Mouse (Mus musculus): ENCODE measurements around the gene Ammecr1. TPM values are rescaled to one million over a fixed set of nuclear protein-coding genes. Genes with fewer than 3 reads are reported as not detected.

Ammecr1 gene
- polyA plus RNA-seq, 1 experiment = not detected

DNA sequence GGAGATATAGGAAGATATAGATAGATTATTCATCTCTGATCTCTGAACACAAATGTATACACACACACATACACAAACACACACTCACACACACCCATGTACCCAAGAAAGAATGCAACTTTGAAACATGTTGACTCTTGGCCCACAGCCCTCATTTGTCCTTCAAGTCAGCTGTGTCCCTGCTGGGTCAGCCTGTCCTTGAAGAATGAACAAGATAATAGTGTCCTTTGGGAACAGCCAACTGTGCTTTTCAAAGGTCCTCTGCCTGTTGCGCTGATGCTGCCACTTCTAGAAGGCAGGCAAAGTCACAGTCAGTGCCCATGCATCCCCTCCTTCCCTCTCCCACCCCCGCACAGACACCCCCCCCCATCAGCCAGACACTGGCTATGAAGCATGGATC, 127.7 kb downstream of the Ammecr1 start:
- peaks cover 3% of the 10 kb centered on the region; the same call in 1 of the 2 replicates for H3K4me1 ChIP-seq (ENCODE audit: control insufficient read depth, insufficient read depth, low read length)
- TF ChIP-seq POLR2A (IDR thresholded peaks at IDR 0.05; ENCODE audit: insufficient read depth, low read depth, low read length) (no peak), CTCF (IDR thresholded peaks at IDR 0.05; ENCODE audit: insufficient read depth, low read depth, low read length) (no peak)
- WGBS = 78% methylated on average over 2 of the region's 2 CpGs

DNA sequence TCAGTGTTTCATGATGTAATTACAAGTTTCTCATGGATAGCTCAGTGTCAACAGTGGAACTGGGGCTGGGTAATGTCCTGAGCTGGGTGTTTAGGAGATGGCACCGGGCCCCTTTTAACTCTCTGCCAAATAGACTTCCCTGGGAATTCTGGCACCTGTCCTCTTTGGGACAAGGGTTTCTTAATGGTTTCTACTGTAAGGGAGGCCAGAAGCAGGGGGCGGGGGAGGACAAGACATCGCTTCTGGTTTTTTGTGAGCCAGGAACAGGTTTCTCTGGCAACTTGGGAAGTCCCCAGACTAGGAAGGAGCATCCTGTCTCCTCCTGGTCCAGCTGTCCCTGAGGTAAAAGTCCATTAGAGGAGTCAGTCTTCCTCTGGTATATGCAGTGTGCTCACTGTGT, 129.2 kb downstream of the Ammecr1 start:
- H3K27ac ChIP-seq (ENCODE audit: insufficient read depth, low read depth, low read length) = no peak overlapping the region
- no peak overlapping the region for H3K4me3 ChIP-seq (ENCODE audit: insufficient read depth, low read depth, low read length)
- peaks cover 3% of the 10 kb centered on the region; the same call in 1 of the 2 replicates for H3K4me1 ChIP-seq (ENCODE audit: control insufficient read depth, insufficient read depth, low read length)
- TF ChIP-seq POLR2A (IDR thresholded peaks at IDR 0.05; ENCODE audit: insufficient read depth, low read depth, low read length) (no peak), CTCF (IDR thresholded peaks at IDR 0.05; ENCODE audit: insufficient read depth, low read depth, low read length) (no peak)
- WGBS = 78% methylated on average over 3 of the region's 3 CpGs

More for the DNA sequence above, 127.7 kb downstream of the Ammecr1 start:
- Histone ChIP-seq H3K4me3 (ENCODE audit: insufficient read depth, low read depth, low read length) (no peak overlapping the region), H3K27ac (ENCODE audit: insufficient read depth, low read depth, low read length) (no peak overlapping the region)

DNA sequence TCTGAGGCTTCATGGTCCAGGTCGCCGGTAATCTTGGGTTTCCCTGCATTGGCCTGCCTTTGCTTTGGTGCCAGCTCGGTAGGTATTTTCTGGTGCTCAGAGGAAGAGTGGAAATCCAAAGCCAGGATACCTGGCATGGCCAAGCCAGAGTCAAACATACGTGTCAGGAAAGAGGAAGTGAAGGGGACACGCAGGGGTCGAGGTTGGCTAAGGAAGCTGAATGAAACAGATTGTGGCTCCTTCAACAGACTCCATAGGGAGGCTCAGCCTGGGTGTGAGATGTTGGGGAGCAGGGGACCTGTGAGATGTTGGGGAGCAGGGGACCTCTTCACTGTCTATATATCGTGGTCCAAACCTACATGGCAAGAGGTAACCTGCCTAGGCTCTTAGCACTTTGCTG, 130.1 kb downstream of the Ammecr1 start:
- H3K27ac ChIP-seq (ENCODE audit: insufficient read depth, low read depth, low read length) = no peak overlapping the region
- peaks cover 3% of the 10 kb centered on the region; the same call in 1 of the 2 replicates for H3K4me1 ChIP-seq (ENCODE audit: control insufficient read depth, insufficient read depth, low read length)
- TF ChIP-seq CTCF (IDR thresholded peaks at IDR 0.05; ENCODE audit: insufficient read depth, low read depth, low read length) (no peak), POLR2A (IDR thresholded peaks at IDR 0.05; ENCODE audit: insufficient read depth, low read depth, low read length) (no peak)
- 95% methylated on average over 7 of the region's 7 CpGs for WGBS
- H3K4me3 ChIP-seq (ENCODE audit: insufficient read depth, low read depth, low read length) = no peak overlapping the region

- Histone ChIP-seq H3K4me1 (ENCODE audit: control insufficient read depth, insufficient read depth, low read length) (peaks cover 3% of the 10 kb centered on the region; the same call in 1 of the 2 replicates), H3K4me3 (ENCODE audit: insufficient read depth, low read depth, low read length) (no peak overlapping the region), H3K27ac (ENCODE audit: insufficient read depth, low read depth, low read length) (no peak overlapping the region)
- 85% methylated on average over 6 of the region's 6 CpGs for WGBS
- no peak for TF ChIP-seq POLR2A (IDR thresholded peaks at IDR 0.05; ENCODE audit: insufficient read depth, low read depth, low read length)
These were observed 131.7 kb downstream of the Ammecr1 start for GRCm38 (mm10) chrX:142834807-142835206.

GRCm38 (mm10) chrX:142833164-142833796, 133.2 kb downstream of the Ammecr1 start:
- Histone ChIP-seq H3K4me1 (ENCODE audit: control insufficient read depth, insufficient read depth, low read length) (peaks cover 3% of the 10 kb centered on the region; the same call in 1 of the 2 replicates), H3K4me3 (ENCODE audit: insufficient read depth, low read depth, low read length) (no peak overlapping the region), H3K27ac (ENCODE audit: insufficient read depth, low read depth, low read length) (no peak overlapping the region)
- TF ChIP-seq CTCF (IDR thresholded peaks at IDR 0.05; ENCODE audit: insufficient read depth, low read depth, low read length) = no peak
- no peak for TF ChIP-seq POLR2A (IDR thresholded peaks at IDR 0.05; ENCODE audit: insufficient read depth, low read depth, low read length)
- WGBS = 85% methylated on average over 13 of the region's 13 CpGs

DNA sequence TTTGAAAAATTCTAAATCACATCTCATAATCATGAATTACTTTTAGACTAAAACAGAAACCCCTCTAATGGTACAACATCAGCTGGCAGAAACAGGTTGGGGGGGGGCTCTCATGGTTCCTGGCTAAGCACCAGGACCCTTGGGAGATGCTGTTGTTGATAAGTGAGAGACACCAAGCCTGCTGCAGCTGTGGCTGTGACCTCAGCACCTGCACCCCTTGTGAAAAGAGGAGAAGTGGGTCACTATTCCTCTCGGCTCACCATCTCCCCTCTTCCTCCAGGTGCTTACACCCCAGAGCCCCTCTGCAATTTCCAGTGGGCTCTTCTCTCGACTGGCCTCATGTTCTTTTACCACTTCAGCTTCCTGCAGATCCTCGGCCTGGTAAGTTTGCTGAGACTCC, 134.3 kb downstream of the Ammecr1 start:
- 86% methylated on average over 3 of the region's 3 CpGs for WGBS
- Histone ChIP-seq H3K4me3 (ENCODE audit: insufficient read depth, low read depth, low read length) (no peak overlapping the region), H3K27ac (ENCODE audit: insufficient read depth, low read depth, low read length) (no peak overlapping the region), H3K4me1 (ENCODE audit: control insufficient read depth, insufficient read depth, low read length) (peaks cover 3% of the 10 kb centered on the region; the same call in 1 of the 2 replicates)
- TF ChIP-seq POLR2A (IDR thresholded peaks at IDR 0.05; ENCODE audit: insufficient read depth, low read depth, low read length) (no peak), CTCF (IDR thresholded peaks at IDR 0.05; ENCODE audit: insufficient read depth, low read depth, low read length) (no peak)

DNA sequence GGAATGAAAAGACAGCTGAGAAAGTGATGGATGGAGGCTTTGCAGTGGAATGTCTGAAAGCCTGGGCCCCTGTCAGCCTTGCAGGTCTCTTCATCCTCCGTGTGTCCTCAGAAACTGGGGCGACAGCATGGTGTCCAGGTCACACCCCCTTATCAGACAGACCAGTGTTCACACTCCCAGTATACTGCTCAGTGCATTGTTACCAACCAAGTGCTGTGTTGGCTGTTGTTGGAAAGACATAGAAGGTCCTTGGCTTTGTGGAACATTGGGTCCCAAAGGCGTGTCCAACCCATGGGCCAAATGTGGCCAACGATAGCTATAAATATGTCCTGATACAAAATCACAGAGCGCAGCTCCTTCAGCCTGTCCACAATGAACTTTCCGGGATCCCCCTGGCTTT, 136.0 kb downstream of the Ammecr1 start:
- TF ChIP-seq CTCF (IDR thresholded peaks at IDR 0.05; ENCODE audit: insufficient read depth, low read depth, low read length) = no peak
- no peak for TF ChIP-seq POLR2A (IDR thresholded peaks at IDR 0.05; ENCODE audit: insufficient read depth, low read depth, low read length)
- Histone ChIP-seq H3K4me3 (ENCODE audit: insufficient read depth, low read depth, low read length) (no peak overlapping the region), H3K4me1 (ENCODE audit: control insufficient read depth, insufficient read depth, low read length) (peaks cover 3% of the 10 kb centered on the region; the same call in 1 of the 2 replicates), H3K27ac (ENCODE audit: insufficient read depth, low read depth, low read length) (no peak overlapping the region)
- WGBS = 95% methylated on average over 6 of the region's 6 CpGs

DNA sequence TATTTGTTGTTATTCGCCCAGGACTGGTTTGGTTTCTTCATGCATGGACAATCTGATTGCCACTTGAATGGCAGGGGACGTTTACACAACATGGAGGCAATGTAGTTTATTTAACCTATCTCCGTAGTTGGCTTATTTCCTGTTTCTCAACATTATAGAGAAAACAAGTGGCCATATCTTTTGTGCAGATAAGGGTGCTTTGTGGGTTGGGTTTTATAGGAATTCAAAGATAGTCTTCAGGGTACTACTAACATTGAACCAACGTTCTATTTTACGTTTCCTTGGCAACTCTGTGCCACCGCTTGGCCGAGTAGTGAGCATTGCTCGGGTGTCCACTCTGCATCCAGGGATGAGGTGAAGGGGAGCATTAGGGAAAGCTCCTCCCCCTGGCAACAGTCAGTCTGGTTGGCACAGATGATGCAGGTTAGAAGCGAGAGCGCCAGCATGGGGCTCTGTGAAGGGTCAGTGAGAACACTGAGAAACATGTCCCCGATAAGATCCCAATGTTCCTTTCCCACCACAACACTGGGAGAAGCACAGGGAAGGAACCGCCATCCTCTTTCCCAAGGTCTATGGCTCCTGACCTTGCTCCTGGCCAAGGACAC, 136.6 kb downstream of the Ammecr1 start:
- TF ChIP-seq CTCF (IDR thresholded peaks at IDR 0.05; ENCODE audit: insufficient read depth, low read depth, low read length) (no peak), POLR2A (IDR thresholded peaks at IDR 0.05; ENCODE audit: insufficient read depth, low read depth, low read length) (no peak)
- H3K4me3 ChIP-seq (ENCODE audit: insufficient read depth, low read depth, low read length) = no peak overlapping the region
- WGBS = 80% methylated on average over 12 of the region's 12 CpGs
- peaks cover 3% of the 10 kb centered on the region; the same call in 1 of the 2 replicates for H3K4me1 ChIP-seq (ENCODE audit: control insufficient read depth, insufficient read depth, low read length)
- no peak overlapping the region for H3K27ac ChIP-seq (ENCODE audit: insufficient read depth, low read depth, low read length)

GRCm38 (mm10) chrX:142829267-142829666, 137.3 kb downstream of the Ammecr1 start:
- H3K4me1 ChIP-seq (ENCODE audit: control insufficient read depth, insufficient read depth, low read length) = no peaks in the 10 kb centered on the region
- TF ChIP-seq POLR2A (IDR thresholded peaks at IDR 0.05; ENCODE audit: insufficient read depth, low read depth, low read length) = no peak
- no peak for TF ChIP-seq CTCF (IDR thresholded peaks at IDR 0.05; ENCODE audit: insufficient read depth, low read depth, low read length)
- no peak overlapping the region for H3K27ac ChIP-seq (ENCODE audit: insufficient read depth, low read depth, low read length)
- 97% methylated on average over 2 of the region's 2 CpGs for WGBS
- no peak overlapping the region for H3K4me3 ChIP-seq (ENCODE audit: insufficient read depth, low read depth, low read length)
